Mouse (Mus musculus) bone marrow, adult 2 months (tissue): ENCODE data around the gene Polr2l.

Source experiments
- CTCF ChIP-seq: fragments of 200-500 bp; IDR thresholded peaks from 2 replicates; pipeline ENCODE4 v1.5.1; 2011; ENCODE audit warnings: low read length, control low read depth; ENCODE audit not compliant: control insufficient read depth, insufficient read depth
- POLR2A ChIP-seq: fragments of 200-500 bp; IDR thresholded peaks from 2 replicates; pipeline ENCODE4 v1.6.1; 2011; ENCODE audit warnings: low read depth, mild to moderate bottlenecking, control low read depth, low read length, borderline replicate concordance; ENCODE audit not compliant: control insufficient read depth

- TF ChIP-seq CTCF (no peak), POLR2A (no peak)
Measured at GRCm38 (mm10) chr7:141430585-141431240, 44.2 kb downstream of the Polr2l start.
